Mouse (Mus musculus): Measurements from ENCODE around the gene Tmpo.
"Not testable (repeated sequence)": the region's sequence is repeated elsewhere in the genome, so short reads cannot be mapped to it uniquely, and the experiment has no call there.

Gene Tmpo

DNA sequence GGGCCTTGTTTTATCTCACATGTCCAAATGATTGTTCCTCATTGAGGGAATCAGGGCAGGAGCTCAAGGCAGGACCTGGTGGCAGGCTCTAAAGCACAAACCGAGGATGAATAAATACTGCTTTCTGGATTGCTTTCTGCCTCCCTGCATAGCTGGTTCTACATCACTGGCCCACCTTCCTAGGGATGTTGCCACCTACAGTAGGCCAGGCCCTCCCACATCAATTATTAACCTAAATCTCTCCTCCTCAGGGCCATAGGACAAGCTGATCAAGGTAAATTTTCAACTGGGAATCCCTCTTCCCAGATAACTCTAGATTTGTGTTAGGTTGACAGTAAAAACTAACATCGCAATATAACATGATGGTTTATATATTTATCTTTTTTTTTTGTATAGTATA is 4.6 kb upstream of the Tmpo start:
- no peak for DNase-seq (ENCODE audit: low spot score)

DNA sequence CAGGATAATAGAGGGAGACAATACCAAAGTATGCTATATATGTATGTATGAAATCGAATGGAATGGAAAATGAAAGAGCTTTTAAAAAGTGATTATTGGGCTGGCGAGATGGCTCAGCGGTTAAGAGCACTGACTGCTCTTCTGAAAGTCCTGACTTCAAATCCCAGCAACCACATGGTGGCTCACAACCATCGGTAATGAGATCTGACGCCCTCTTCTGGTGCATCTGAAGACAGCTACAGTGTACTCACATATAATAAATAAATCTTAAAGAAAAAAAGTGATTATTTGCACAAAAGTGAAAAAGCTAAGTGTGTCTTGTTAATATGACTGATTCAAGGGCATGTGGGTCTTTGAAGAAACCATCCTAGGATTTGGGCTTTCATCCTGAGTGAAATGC is 3.8 kb upstream of the Tmpo start:
- DNase-seq (ENCODE audit: low spot score), result not testable (repeated sequence)

DNA sequence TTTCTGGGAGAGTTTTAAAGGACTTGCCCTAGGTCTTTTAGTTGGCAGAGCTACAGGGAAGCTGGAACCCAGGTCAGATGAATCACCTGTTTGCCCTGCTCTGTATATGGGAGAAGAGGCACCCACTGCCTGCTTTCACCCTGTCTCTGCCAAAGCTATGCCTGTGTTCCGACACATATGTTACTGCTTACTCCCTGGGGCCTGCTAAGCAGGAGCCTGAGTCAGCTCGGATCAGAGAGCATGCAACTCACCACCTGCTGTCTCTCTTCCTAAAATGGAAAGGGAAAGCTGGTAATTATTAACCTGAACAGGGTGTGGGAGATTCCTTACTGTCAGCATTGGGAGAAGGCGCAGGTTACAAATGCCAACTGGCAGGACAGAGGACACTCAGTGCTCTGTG is 2.2 kb upstream of the Tmpo start:
- no peak for DNase-seq (ENCODE audit: low spot score)

GRCm38 (mm10) chr10:91182291-91182990 is 1.3 kb upstream of the Tmpo start:
- no peak for DNase-seq (ENCODE audit: low spot score)

DNA sequence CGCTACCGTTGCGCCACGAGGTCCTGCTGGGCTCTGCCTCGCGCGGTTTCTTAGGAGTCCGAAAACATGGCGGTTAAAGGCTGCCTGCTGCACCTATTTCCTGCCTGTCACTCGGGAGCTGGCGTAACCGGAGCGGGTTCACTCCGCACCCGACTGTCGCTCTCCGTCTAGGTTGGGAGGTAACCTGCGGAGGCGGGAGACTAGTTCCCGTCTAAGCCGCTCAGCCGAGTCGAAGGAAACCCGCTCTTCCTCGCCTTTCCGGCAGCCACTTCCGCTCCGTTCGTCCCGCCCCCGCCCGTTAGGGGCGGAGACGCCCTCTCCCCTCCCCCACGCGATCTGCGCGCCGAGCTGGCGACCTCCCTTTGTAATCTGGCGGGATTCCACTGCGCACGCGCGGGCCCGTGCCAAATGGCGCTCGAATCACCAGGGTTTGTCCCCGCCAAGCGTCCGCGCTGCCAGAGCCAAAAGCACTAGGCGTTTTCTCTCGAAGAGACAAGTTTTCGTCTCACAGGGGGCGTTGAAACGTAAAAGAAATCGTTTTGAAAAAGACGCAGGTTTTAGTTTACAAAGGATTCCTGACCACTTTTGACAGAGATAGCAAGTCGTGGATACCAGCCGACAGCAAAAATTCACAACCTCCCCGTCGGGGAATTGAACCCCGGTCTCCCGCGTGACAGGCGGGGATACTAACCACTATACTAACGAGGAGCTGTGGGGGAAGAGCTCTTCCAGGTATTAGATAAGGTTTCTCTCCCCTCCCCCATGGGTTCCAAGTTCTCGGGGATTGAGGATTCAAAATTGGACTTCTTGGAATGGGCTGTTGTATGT is 560 bp upstream of the Tmpo start:
- DNase-seq (ENCODE audit: low spot score), result peak; percentile 96

DNA sequence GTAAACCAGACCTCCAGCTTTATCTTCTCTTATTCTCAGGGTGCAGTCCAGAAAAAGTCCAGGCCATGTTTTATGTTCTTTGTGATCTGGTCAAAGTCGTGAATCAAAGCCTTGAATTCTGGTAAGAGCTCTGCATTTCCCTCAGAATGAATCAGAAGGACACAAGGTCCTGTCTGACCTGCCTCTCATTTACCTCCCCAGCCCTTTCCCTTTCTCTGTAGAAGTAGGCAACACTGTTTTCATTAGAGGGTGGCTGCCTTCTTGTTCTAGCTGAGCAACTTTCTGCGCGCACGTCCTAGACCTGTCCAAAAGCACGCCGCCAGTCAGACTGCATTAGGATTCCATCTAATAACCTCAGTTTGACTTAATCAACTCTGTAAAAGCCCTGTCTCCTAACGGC is 814 bp downstream of the Tmpo start:
- DNase-seq (ENCODE audit: low spot score), result no peak

- DNase-seq (ENCODE audit: low spot score), result no peak
Observed at GRCm38 (mm10) chr10:91179834-91180233, 1.3 kb downstream of the Tmpo start.

DNA sequence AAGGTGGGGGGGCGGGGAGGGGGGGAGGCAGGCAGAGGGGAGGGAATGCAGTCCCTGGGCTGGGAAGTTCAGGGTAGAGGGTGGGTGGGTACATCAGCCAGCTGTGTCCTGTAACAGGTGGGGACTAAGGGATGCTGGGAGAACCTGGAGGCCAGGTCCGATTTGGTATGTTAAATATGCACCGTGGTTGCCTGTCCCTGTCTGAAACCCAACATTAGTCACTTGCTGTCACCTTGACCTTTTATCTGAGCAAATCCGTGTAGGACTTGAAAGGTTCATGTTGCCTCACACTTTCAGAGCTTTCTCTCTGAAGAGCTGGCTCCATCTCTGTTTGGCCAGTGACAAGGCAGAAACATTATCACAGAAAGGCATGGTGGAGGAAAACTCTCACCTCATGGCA is 3.9 kb downstream of the Tmpo start:
- DNase-seq (ENCODE audit: low spot score), result no peak

GRCm38 (mm10) chr10:91172329-91173100 is 8.6 kb downstream of the Tmpo start:
- DNase-seq (ENCODE audit: low spot score), result no peak

- peak; percentile 91 for DNase-seq (ENCODE audit: low spot score)
Observed at GRCm38 (mm10) chr10:91171455-91172328, 9.4 kb downstream of the Tmpo start.

DNA sequence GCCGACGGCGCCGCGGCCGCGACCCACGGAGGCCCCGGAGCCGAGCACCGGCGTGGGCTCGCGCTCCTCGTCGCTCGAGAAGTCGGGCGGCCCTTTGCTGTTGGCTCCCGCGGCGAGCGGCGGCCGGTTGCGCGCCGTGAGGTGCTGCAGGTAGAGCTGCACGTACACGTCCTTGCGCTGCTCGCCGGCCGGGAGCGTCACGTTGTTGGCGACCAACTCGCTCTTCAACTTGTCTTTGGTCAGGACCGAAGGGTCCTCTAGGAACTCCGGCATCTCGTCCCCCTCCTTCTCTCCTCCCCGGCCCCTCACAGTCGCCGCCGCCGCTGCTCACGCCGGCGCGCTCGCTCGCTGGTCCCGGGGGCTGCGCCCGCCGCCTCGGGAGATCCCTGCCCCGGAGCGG is 10.1 kb downstream of the Tmpo start:
- no peak for DNase-seq (ENCODE audit: low spot score)

GRCm38 (mm10) chr10:91170143-91170941 is 10.8 kb downstream of the Tmpo start:
- no peak for DNase-seq (ENCODE audit: low spot score)

- DNase-seq (ENCODE audit: low spot score), result no peak
Observed at GRCm38 (mm10) chr10:91169414-91170065, 11.6 kb downstream of the Tmpo start.

DNA sequence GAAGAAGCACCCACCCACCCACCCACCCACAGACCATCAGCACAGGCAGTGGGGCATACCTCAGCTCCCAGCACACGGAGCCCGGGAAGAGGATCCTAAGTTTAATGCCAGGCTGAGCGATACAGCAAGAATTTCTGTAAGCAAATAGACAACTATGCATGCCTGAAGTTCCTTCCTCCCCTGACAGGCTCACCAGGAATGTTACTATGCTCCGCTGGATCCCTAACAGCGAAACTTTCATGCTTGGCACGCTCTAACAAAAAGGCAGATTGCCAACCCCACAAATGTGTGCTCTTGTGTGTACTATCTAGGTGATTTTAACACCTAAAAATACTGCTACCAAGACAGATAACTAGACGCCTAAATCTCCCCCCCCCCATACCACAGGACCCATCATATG is 13.8 kb downstream of the Tmpo start:
- DNase-seq (ENCODE audit: low spot score), result no peak

GRCm38 (mm10) chr10:91166890-91167289 is 14.2 kb downstream of the Tmpo start:
- DNase-seq (ENCODE audit: low spot score), result no peak

DNA sequence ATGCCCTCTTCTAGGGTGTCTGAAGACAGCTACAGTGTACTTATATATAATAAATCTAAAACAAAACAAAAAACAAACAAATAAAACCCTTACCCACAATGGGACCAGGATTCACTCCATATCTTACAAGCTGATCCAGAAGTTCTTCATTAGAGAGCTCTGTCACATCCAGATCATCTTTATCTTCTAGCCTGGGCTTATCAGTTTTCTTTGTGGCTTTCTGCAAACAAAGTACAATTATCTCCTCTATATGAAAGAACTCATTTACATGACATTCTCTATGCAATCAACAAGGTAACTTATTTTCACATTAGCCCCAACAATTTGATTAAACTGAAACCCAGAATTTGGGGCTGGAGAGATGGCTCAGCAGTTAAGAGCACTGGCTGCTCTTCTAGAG is 15.3 kb downstream of the Tmpo start:
- no peak for DNase-seq (ENCODE audit: low spot score)

GRCm38 (mm10) chr10:91164491-91164890 is 16.6 kb downstream of the Tmpo start:
- no peak for DNase-seq (ENCODE audit: low spot score)

- DNase-seq (ENCODE audit: low spot score), result no peak
Observed at GRCm38 (mm10) chr10:91162511-91163163, 18.5 kb downstream of the Tmpo start.

- DNase-seq (ENCODE audit: low spot score), result no peak
Observed at GRCm38 (mm10) chr10:91162077-91162476, 19.0 kb downstream of the Tmpo start.

DNA sequence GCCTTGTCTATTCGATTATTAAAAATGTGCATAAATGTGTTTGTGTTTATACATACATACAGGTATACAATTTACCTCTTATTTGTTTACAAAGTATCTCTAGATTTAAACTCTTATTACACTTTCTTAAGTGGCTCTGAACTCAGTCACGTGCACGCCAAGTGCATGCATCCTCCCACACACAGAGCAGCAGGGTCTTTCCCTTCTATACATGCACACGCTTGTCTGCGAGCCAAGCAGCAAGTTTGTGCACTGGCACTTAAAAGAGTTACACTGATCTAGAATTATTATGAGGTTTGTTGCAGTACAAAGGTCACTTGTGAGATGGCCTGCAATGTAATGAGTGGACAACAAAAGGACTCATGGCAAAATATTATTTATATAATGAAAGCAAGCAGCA is 20.1 kb downstream of the Tmpo start:
- DNase-seq (ENCODE audit: low spot score), result no peak
